Mouse (Mus musculus) kidney, postnatal 4 days (tissue): ENCODE data around the gene Olfr1448.
"Not testable (repeated sequence)": the region's sequence is repeated elsewhere in the genome, so short reads cannot be mapped to it uniquely, and the experiment has no call there.

Experiments used
- DNase-seq, 2 experiments: peaks; one replicate each; pipeline ENCODE4 v3.0.0; 2021; ENCODE audit warnings: mixed read lengths in 2 of 2

Gene Olfr1448

GRCm38 (mm10) chr19:12924319-12924718 lies at the start of gene Olfr1448:
Gene Olfr1448, minus strand, starts transcription at chr19:12924419.
- no peak for DNase-seq

DNA sequence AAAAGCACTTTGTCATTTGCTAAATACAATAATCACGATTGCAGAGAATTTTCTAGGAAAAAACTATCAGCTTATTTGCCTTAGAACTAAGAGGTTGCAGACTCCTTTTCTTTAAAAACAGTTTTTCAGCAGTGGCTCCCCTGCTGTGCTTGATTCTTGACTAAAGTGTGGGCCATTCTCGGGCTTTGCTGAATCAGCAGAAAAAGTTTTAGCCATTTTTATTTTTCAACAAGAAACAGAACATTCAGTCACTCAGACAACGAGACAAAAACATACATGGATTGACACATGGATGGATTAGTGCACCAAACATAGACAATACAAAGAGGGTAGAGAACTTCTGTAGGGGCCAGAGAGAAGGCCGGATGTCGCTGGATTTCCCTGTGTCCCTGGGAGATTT lies 45.9 kb upstream of the Olfr1448 start:
- not testable (repeated sequence) for DNase-seq

DNA sequence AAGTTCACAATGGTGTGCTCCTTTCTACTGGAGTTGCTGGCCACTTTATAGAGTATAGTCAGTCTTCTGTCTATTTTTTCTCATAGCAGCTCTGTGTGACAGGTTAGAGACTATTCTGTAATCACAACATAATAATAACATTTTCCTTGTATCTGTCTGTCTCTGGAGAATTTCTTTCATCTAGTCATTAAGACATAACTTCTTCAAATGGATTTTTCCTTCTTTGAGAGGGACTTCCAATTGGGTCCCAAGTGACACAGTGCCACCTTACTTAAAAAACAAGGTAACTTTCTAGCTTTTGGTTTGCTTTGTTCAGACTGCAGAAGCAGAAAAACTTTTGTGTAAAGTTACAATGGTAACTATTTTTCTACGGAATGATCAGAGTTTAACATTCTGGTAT lies 25.7 kb upstream of the Olfr1448 start, which contains the start of gene Olfr1450:
Olfr1450 (plus strand) TSS at position 301 of the 400 bp plus-strand sequence.
- DNase-seq: no peak

GRCm38 (mm10) chr19:12930540-12930939 lies 6.3 kb upstream of the Olfr1448 start, which contains the start of gene Olfr1449:
Gene Olfr1449, plus strand, starts transcription at chr19:12930840.
- no peak for DNase-seq

- no peak for DNase-seq
Measured at GRCm38 (mm10) chr19:12903643-12904042, 20.6 kb downstream of the Olfr1448 start, which contains the start of gene Olfr1447. Gene Olfr1447, minus strand, starts transcription at chr19:12903743.

GRCm38 (mm10) chr19:12893424-12893823 lies 30.8 kb downstream of the Olfr1448 start, which contains the start of gene Olfr1446:
Gene Olfr1446, minus strand, starts transcription at chr19:12893524.
- no peak for DNase-seq

- DNase-seq: no peak
Measured at GRCm38 (mm10) chr19:12883555-12883954, 40.7 kb downstream of the Olfr1448 start, which contains the start of gene Olfr1445. Gene Olfr1445, plus strand, starts transcription at chr19:12883855.
